Mouse (Mus musculus) urinary bladder, postnatal 10 days (tissue): ENCODE measurements around the gene Gm28102.
"Not testable (repeated sequence)": the region's sequence is repeated elsewhere in the genome, so short reads cannot be mapped to it uniquely, and the experiment has no call there.

Experiments used
- DNase-seq: peaks from one replicate; pipeline ENCODE4 v3.0.0; 2022; ENCODE audit warnings: low spot score

Gene Gm28102

DNA sequence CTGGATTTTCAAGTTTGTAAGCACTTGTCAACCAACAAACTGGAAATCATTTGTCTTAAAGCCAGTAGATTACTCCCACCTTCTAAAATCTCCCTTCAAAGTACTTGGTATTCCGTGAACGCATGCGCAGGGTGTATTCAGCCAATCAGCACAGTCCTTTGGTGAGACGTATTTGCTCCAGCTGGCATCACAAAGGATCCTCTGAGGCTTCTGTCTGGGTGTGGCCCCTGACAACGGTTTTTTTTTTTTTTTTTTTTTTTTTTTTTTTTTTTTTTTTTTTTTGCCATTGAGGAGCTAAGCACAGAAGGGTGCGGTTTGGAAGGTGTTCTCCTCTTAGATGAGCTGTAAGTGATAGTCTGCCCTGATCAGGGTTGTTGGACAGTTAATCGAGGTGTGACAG, at the start of gene Gm28102:
Gene Gm28102, plus strand, starts transcription at position 301 of the 400 bp plus-strand sequence.
- not testable (repeated sequence) for DNase-seq
